Mouse (Mus musculus) neural tube, embryonic 15.5 days (tissue): Measurements from ENCODE around the gene Ankrd34b. TPM values are rescaled to one million over a fixed set of nuclear protein-coding genes. Genes with fewer than 3 reads are reported as not detected.

ENCODE experiments used
- ATAC-seq: fragments of 200-750 bp; cut with Nextera tagmentation; 2 replicates; pipeline ENCODE4 v1.8.0; 2017; ENCODE audit warnings: mild to moderate bottlenecking, moderate TSS enrichment, moderate library complexity; ENCODE audit not compliant: low FRiP score
- H3K27ac ChIP-seq: fragments of 300-500 bp; sonication (generic); replicated peaks from 2 replicates; pipeline ENCODE4 v1.5.1; 2015; ENCODE audit warnings: mild to moderate bottlenecking, inconsistent platforms
- H3K27me3 ChIP-seq: fragments of 300-500 bp; sonication (generic); replicated peaks from 2 replicates; pipeline ENCODE4 v1.6.1; 2015; ENCODE audit warnings: inconsistent platforms
- H3K36me3 ChIP-seq: fragments of 300-500 bp; sonication (generic); 2 replicates; pipeline ENCODE4 v1.6.1; 2015; ENCODE audit warnings: inconsistent platforms
- H3K4me1 ChIP-seq: fragments of 300-500 bp; sonication (generic); 2 replicates; pipeline ENCODE4 v1.6.1; 2015; ENCODE audit warnings: inconsistent platforms
- H3K4me2 ChIP-seq: fragments of 300-500 bp; sonication (generic); 2 replicates; pipeline ENCODE4 v1.6.1; 2015; ENCODE audit warnings: inconsistent platforms, mild to moderate bottlenecking, moderate library complexity
- H3K4me3 ChIP-seq: fragments of 300-500 bp; sonication (generic); replicated peaks from 2 replicates; pipeline ENCODE4 v1.5.1; 2015; ENCODE audit warnings: mild to moderate bottlenecking, inconsistent platforms
- H3K9ac ChIP-seq: fragments of 300-500 bp; sonication (generic); replicated peaks from 2 replicates; pipeline ENCODE4 v1.6.1; 2015; ENCODE audit warnings: mild to moderate bottlenecking, inconsistent platforms
- H3K9me3 ChIP-seq: fragments of 300-500 bp; sonication (generic); replicated peaks from 2 replicates; pipeline ENCODE4 v1.6.1; 2016; ENCODE audit warnings: inconsistent platforms
- WGBS: fragments of 180-500 bp; shearing (Covaris S2); methylation state at CpG from one replicate; pipeline ENCODE4 v1.1.7; 2015; ENCODE audit warnings: mixed read lengths; 5-methylcytosine and 5-hydroxymethylcytosine counted together
- polyA plus RNA-seq: library from polyadenylated mRNA; unstranded; fragments of >200 nt; fragmentation: Nextera tagmentation; extraction: Ambion mirVana; gene quantifications from 2 replicates; pipeline ENCODE4 v1.2.1, GENCODE M21; 2015

The Ankrd34b gene
- polyA plus RNA-seq, 1 experiment from 2014 or later = 5.5 TPM

- Histone ChIP-seq H3K27ac (no peak overlapping the region), H3K9ac (no peak overlapping the region), H3K4me3 (no peak overlapping the region), H3K4me1 (no peaks in the 10 kb centered on the region), H3K27me3 (no peaks in the 10 kb centered on the region), H3K36me3 (peaks cover 22% of the 10 kb centered on the region), H3K9me3 (no peaks in the 10 kb centered on the region), H3K4me2 (no peak overlapping the region)
- WGBS = 93% methylated on average over 10 of the region's 10 CpGs
- ATAC-seq = no peak
Measured at GRCm38 (mm10) chr13:92438656-92439055, 13.0 kb downstream of the Ankrd34b start.

GRCm38 (mm10) chr13:92440286-92440685 lies 14.6 kb downstream of the Ankrd34b start:
- H3K36me3 ChIP-seq = peaks cover 22% of the 10 kb centered on the region
- no peak overlapping the region for H3K27ac ChIP-seq
- 76% methylated on average over 13 of the region's 13 CpGs for WGBS
- no peaks in the 10 kb centered on the region for H3K27me3 ChIP-seq
- H3K4me3 ChIP-seq = no peak overlapping the region
- H3K4me1 ChIP-seq = no peaks in the 10 kb centered on the region
- ATAC-seq = no peak
- H3K4me2 ChIP-seq = no peak overlapping the region
- H3K9me3 ChIP-seq = no peaks in the 10 kb centered on the region
- H3K9ac ChIP-seq = no peak overlapping the region

GRCm38 (mm10) chr13:92446872-92447271 lies 21.2 kb downstream of the Ankrd34b start:
- Histone ChIP-seq H3K27ac (no peak overlapping the region), H3K9ac (no peak overlapping the region), H3K4me1 (no peaks in the 10 kb centered on the region), H3K36me3 (no peaks in the 10 kb centered on the region), H3K9me3 (no peaks in the 10 kb centered on the region), H3K4me3 (no peak overlapping the region), H3K4me2 (no peak overlapping the region), H3K27me3 (no peaks in the 10 kb centered on the region)
- ATAC-seq = no peak
- WGBS = 93% methylated on average over 7 of the region's 7 CpGs

GRCm38 (mm10) chr13:92464698-92465097 lies 39.0 kb downstream of the Ankrd34b start:
- H3K4me1 ChIP-seq = no peaks in the 10 kb centered on the region
- no peak overlapping the region for H3K27ac ChIP-seq
- no peak overlapping the region for H3K4me3 ChIP-seq
- H3K27me3 ChIP-seq = no peaks in the 10 kb centered on the region
- H3K36me3 ChIP-seq = 0 out of 2 replicates have a peak, but pooled peaks cover 11% of the 10 kb centered on the region
- H3K4me2 ChIP-seq = no peak overlapping the region
- H3K9ac ChIP-seq = no peak overlapping the region
- WGBS = 92% methylated on average over 3 of the region's 3 CpGs
- no peak for ATAC-seq
- H3K9me3 ChIP-seq = no peaks in the 10 kb centered on the region

- no peak overlapping the region for H3K27ac ChIP-seq
- H3K4me1 ChIP-seq = no peaks in the 10 kb centered on the region
- no peak overlapping the region for H3K4me2 ChIP-seq
- H3K9me3 ChIP-seq = no peaks in the 10 kb centered on the region
- H3K4me3 ChIP-seq = no peak overlapping the region
- 72% methylated on average over 9 of the region's 9 CpGs for WGBS
- no peak for ATAC-seq
- 0 out of 2 replicates have a peak, but pooled peaks cover 11% of the 10 kb centered on the region for H3K36me3 ChIP-seq
- H3K9ac ChIP-seq = no peak overlapping the region
- H3K27me3 ChIP-seq = no peaks in the 10 kb centered on the region
Measured at GRCm38 (mm10) chr13:92467891-92468290, 42.2 kb downstream of the Ankrd34b start.

GRCm38 (mm10) chr13:92469381-92469780 lies 43.7 kb downstream of the Ankrd34b start:
- 83% methylated on average over 2 of the region's 2 CpGs for WGBS
- Histone ChIP-seq H3K27ac (no peak overlapping the region), H3K4me1 (no peaks in the 10 kb centered on the region), H3K4me2 (no peak overlapping the region), H3K9me3 (no peaks in the 10 kb centered on the region), H3K36me3 (0 out of 2 replicates have a peak, but pooled peaks cover 19% of the 10 kb centered on the region), H3K27me3 (no peaks in the 10 kb centered on the region), H3K4me3 (no peak overlapping the region), H3K9ac (no peak overlapping the region)
- no peak for ATAC-seq

GRCm38 (mm10) chr13:92470151-92470550 lies 44.5 kb downstream of the Ankrd34b start:
- H3K4me1 ChIP-seq = no peaks in the 10 kb centered on the region

GRCm38 (mm10) chr13:92483348-92483747 lies 57.7 kb downstream of the Ankrd34b start:
- peak overlapping the region; percentile 85; the same call in 1 of the 2 replicates for H3K27ac ChIP-seq
- WGBS = 5% methylated on average over 3 of the region's 3 CpGs
- H3K4me1 ChIP-seq = peaks cover 8% of the 10 kb centered on the region; the same call in 1 of the 2 replicates
- H3K4me2 ChIP-seq = peak overlapping the region; percentile 76
- H3K9ac ChIP-seq = peak overlapping the region; percentile 47
- H3K9me3 ChIP-seq = no peaks in the 10 kb centered on the region
- peak; percentile 83 for ATAC-seq
- peaks cover 6% of the 10 kb centered on the region for H3K36me3 ChIP-seq
- no peaks in the 10 kb centered on the region for H3K27me3 ChIP-seq
- H3K4me3 ChIP-seq = peak overlapping the region; percentile 50

More at GRCm38 (mm10) chr13:92470151-92470550, 44.5 kb downstream of the Ankrd34b start:
- Histone ChIP-seq H3K36me3 (0 out of 2 replicates have a peak, but pooled peaks cover 19% of the 10 kb centered on the region), H3K27me3 (no peaks in the 10 kb centered on the region), H3K9me3 (no peaks in the 10 kb centered on the region), H3K27ac (no peak overlapping the region), H3K4me2 (no peak overlapping the region), H3K4me3 (no peak overlapping the region), H3K9ac (no peak overlapping the region)
- no peak for ATAC-seq
- 71% methylated on average over 2 of the region's 2 CpGs for WGBS

- H3K36me3 ChIP-seq = peaks cover 6% of the 10 kb centered on the region
- H3K27me3 ChIP-seq = no peaks in the 10 kb centered on the region
- peak within 1 kb of the TSS; percentile 50 for H3K4me3 ChIP-seq
- peaks cover 8% of the 10 kb centered on the region; the same call in 1 of the 2 replicates for H3K4me1 ChIP-seq
- H3K27ac ChIP-seq = peak within 1 kb of the TSS; percentile 85
- 5% methylated on average over 19 of the region's 19 CpGs for WGBS
- H3K9me3 ChIP-seq = no peaks in the 10 kb centered on the region
- H3K9ac ChIP-seq = peak within 1 kb of the TSS; percentile 47
- peak; percentile 100 for ATAC-seq
- H3K4me2 ChIP-seq = peak within 1 kb of the TSS; percentile 76
Measured at GRCm38 (mm10) chr13:92483852-92484463, 58.3 kb downstream of the Ankrd34b start, which contains the start of gene Fam151b. Gene Fam151b (minus strand): TSS chr13:92484015.

- ATAC-seq = no peak
- H3K9me3 ChIP-seq = no peaks in the 10 kb centered on the region
- no peak overlapping the region for H3K4me3 ChIP-seq
- no peaks in the 10 kb centered on the region for H3K27me3 ChIP-seq
- WGBS = 66% methylated on average over 4 of the region's 4 CpGs
- peaks cover 36% of the 10 kb centered on the region for H3K36me3 ChIP-seq
- H3K27ac ChIP-seq = no peak overlapping the region
- H3K4me1 ChIP-seq = no peaks in the 10 kb centered on the region
- H3K9ac ChIP-seq = no peak overlapping the region
- H3K4me2 ChIP-seq = no peak overlapping the region
Measured at GRCm38 (mm10) chr13:92490817-92491216, 65.1 kb downstream of the Ankrd34b start.
